Mouse (Mus musculus): ENCODE results near the gene Uhrf1bp1. TPM values are rescaled to one million over a fixed set of nuclear protein-coding genes. Genes with fewer than 3 reads are reported as not detected.
A peak's percentile ranks its signal among the peaks of the same experiment; 100 is the strongest.
"Not testable (repeated sequence)": the region's sequence is repeated elsewhere in the genome, so short reads cannot be mapped to it uniquely, and the experiment has no call there.

Gene Uhrf1bp1
- polyA plus RNA-seq, 1 experiment: 18.2 TPM

DNA sequence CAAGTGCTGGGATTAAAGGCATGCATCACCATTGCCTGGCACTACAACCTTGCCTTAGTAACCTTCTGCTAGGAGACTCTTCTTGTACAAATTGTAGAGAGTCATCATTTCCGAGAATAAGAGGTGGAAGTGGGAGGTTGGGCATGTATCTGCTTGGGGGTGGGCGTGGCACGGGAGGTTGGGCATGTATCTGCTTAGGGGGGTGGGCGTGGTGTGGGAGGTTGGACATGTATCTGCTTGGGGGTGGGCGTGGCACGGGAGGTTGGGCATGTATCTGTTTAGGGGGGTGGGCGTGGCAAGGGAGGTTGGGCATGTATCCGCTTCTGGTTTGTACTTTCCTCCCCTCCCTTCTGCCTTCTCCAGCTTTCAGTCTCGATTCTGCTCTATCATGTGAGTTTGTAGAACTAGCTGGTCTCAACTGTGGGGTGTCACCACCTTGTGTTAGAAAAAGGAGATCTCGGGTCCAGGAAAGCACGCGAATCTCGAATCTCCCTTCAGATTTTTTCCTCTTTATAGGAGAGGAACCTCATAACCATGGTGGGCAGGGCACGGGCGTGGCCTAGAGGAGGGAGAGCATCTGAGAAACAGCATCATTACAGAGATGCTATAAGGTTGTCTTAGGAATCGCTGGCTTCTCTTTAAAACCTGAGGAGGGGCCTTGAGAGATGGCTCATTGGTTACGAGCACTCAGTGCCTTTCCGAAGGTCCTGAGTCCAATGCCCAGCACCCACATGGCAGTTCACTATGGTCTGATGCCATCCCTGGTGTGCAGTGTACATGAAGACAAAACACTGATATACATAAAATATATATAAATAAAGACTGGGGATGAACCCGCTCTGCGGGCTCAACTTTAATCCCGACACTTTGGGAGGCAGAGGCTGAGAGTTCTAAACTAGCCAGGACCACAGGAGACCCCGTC is 30.0 kb upstream of the Uhrf1bp1 start:
- no peak for DNase-seq
- WGBS: 6% methylated on average over 22 of the region's 22 CpGs
- no peak overlapping the region for H3K27ac ChIP-seq (ENCODE audit: insufficient read depth, low read length)

DNA sequence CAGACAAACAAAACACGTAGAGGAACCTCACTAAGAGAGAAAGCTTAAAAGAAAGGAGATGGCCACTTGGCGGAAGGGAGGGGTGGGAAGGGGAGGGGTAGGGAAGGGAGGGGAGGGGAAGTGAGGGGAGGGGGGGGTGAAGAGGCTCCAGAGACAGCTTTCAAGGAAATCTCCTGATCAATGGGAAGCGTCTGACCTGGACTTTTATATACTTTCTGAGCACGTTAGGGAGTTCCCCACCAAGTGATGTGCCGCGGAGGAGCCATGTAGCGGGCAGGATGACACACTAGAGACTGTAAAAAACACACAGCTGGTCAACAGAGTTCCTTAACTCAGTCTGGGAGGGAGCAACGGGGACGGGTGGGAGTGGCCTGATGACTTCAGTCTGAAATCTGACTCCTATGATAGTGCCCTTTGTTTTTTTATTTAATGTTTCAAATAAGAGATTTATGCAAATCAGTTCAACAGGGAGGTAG is 29.3 kb upstream of the Uhrf1bp1 start:
- no peak for DNase-seq
- no peak overlapping the region for H3K27ac ChIP-seq (ENCODE audit: insufficient read depth, low read length)
- no peak for TF ChIP-seq CTCF (IDR thresholded peaks at IDR 0.05; ENCODE audit: borderline replicate concordance, insufficient read depth, low read depth, low read length)
- no peak for TF ChIP-seq POLR2A (IDR thresholded peaks at IDR 0.05; ENCODE audit: borderline replicate concordance, insufficient read depth, low read length)
- 9% methylated on average over 9 of the region's 9 CpGs for WGBS
- H3K27me3 ChIP-seq (ENCODE audit: control insufficient read depth, insufficient read depth, low read length): no peaks in the 10 kb centered on the region
- no peaks in the 10 kb centered on the region for H3K4me1 ChIP-seq (ENCODE audit: control insufficient read depth, insufficient read depth, low read length)
- H3K4me3 ChIP-seq (replicated peaks; ENCODE audit: insufficient read depth, low read depth, low read length): no peak overlapping the region

More for the DNA sequence above, 30.0 kb upstream of the Uhrf1bp1 start:
- Histone ChIP-seq H3K4me1 (ENCODE audit: control insufficient read depth, insufficient read depth, low read length) (peaks cover 2% of the 10 kb centered on the region; the same call in 1 of the 2 replicates), H3K27me3 (ENCODE audit: control insufficient read depth, insufficient read depth, low read length) (no peaks in the 10 kb centered on the region), H3K4me3 (replicated peaks; ENCODE audit: insufficient read depth, low read depth, low read length) (no peak overlapping the region)
- no peak for TF ChIP-seq CTCF (IDR thresholded peaks at IDR 0.05; ENCODE audit: borderline replicate concordance, insufficient read depth, low read depth, low read length)
- no peak for TF ChIP-seq POLR2A (IDR thresholded peaks at IDR 0.05; ENCODE audit: borderline replicate concordance, insufficient read depth, low read length)

DNA sequence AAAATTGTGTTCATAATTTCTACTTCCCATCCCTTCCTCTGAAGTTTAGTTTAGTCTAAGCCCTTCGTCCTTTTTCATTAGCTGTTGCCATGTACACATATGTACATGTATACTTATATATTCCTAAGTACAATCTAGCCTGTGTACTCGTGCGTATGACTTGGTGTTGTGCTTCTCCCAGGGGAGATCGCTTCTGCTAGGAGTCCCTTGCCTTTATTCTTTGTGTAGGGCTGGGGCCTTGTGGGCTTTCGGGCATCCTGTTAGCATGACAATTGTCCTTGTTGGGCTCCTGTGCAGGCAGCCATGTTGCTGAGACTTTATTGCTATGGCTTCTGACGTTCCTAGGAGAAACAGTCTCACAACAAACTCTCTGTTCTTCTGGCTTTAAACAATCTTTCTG is 28.7 kb upstream of the Uhrf1bp1 start:
- WGBS: 25% methylated on average over 6 of the region's 6 CpGs
- no peak for DNase-seq
- H3K4me3 ChIP-seq (replicated peaks; ENCODE audit: insufficient read depth, low read depth, low read length): no peak overlapping the region
- TF ChIP-seq CTCF (IDR thresholded peaks at IDR 0.05; ENCODE audit: borderline replicate concordance, insufficient read depth, low read depth, low read length): no peak
- no peak for TF ChIP-seq POLR2A (IDR thresholded peaks at IDR 0.05; ENCODE audit: borderline replicate concordance, insufficient read depth, low read length)
- no peaks in the 10 kb centered on the region for H3K27me3 ChIP-seq (ENCODE audit: control insufficient read depth, insufficient read depth, low read length)
- no peak overlapping the region for H3K27ac ChIP-seq (ENCODE audit: insufficient read depth, low read length)
- H3K4me1 ChIP-seq (ENCODE audit: control insufficient read depth, insufficient read depth, low read length): no peaks in the 10 kb centered on the region

DNA sequence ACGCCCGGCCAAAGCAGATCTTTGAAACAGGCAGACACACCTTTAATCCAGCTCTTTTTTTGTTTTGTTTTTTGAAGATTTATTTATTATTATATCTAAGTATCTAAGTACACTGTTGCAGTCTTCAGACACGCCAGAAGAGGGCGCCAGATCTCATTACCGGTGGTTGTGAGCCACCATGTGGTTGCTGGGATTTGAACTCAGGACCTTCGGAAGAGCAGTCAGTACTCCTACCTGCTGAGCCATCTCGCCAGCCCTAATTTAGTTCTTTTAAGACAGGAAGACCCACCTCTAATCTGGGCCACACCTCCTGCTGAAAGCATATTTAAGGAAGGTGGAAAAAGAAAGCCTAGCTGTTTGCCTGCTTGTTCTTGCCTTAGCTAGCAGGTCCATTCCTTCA is 25.8 kb upstream of the Uhrf1bp1 start:
- TF ChIP-seq POLR2A (IDR thresholded peaks at IDR 0.05; ENCODE audit: borderline replicate concordance, insufficient read depth, low read length): no peak
- TF ChIP-seq CTCF (IDR thresholded peaks at IDR 0.05; ENCODE audit: borderline replicate concordance, insufficient read depth, low read depth, low read length): no peak; the same call in 1 of the 2 replicates
- Histone ChIP-seq H3K27me3 (ENCODE audit: control insufficient read depth, insufficient read depth, low read length) (no peaks in the 10 kb centered on the region), H3K4me3 (replicated peaks; ENCODE audit: insufficient read depth, low read depth, low read length) (no peak overlapping the region), H3K4me1 (ENCODE audit: control insufficient read depth, insufficient read depth, low read length) (no peaks in the 10 kb centered on the region), H3K27ac (ENCODE audit: insufficient read depth, low read length) (no peak overlapping the region)
- WGBS: 54% methylated on average over 7 of the region's 7 CpGs
- no peak for DNase-seq

DNA sequence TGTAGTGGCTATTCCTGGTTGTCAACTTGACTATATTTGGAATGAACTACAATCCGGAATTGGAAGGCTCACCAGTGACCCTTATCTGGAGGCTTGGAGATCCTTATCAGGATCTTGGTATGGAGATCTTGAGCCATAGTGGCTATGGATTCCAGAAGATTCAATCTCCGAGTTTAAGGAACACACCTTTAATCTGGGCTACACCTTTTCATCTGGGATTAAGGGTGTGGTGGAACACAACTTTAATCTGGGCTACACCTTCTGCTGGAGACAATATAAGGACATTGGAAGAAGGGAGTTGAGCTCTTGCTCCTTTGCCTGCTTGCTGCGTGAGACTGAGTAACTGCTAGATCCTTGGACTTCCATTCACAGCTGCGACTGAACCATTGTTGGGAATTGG is 18.4 kb upstream of the Uhrf1bp1 start, which contains the start of gene Snrpc:
Gene Snrpc, plus strand, starts transcription at position 301 of the 400 bp plus-strand sequence.
- not testable (repeated sequence) for H3K4me1 ChIP-seq (ENCODE audit: control insufficient read depth, insufficient read depth, low read length); H3K27me3 ChIP-seq (ENCODE audit: control insufficient read depth, insufficient read depth, low read length); DNase-seq; H3K27ac ChIP-seq (ENCODE audit: insufficient read depth, low read length); H3K4me3 ChIP-seq (replicated peaks; ENCODE audit: insufficient read depth, low read depth, low read length)
- WGBS: 80% methylated on average over 4 of the region's 4 CpGs

DNA sequence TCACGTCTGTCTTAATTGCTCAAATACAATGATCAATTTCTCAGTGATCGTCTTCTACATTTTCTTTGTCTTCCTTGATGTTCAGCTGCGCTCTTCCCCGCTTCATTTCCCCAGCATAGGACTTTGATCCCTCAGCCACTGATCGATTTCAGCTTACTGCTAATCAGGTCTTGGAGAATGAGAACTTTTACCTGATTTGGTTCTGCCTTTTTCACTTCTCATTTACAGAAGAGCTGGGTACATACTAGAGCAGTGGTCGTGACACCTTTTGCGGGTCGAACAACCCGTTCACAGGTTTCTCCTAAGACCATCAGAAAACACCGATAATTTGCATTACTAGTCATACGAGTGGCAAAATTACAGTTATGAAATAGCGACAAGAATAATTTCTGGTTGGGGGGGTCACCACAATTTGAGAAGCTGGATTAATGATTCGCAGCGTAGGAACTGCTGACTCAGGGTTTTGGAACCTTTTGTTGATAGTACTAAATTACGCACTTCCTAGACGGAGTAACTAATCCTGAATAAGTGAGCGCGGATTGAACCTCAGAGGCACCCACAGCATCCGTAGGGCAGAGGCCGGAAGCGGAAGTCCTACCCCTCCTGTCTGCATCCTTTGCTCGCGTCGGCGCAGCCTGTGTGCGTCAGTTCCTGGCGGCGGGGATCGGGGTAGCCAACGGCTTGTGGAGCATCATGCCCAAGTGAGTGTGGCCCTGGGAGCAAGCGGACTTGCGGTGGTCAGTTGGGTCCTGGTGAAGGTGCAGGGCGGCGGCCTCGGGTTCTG is 16.6 kb upstream of the Uhrf1bp1 start:
- WGBS: 2% methylated on average over 35 of the region's 35 CpGs
- TF ChIP-seq POLR2A (IDR thresholded peaks at IDR 0.05; ENCODE audit: borderline replicate concordance, insufficient read depth, low read length) (peak; percentile 93), CTCF (IDR thresholded peaks at IDR 0.05; ENCODE audit: borderline replicate concordance, insufficient read depth, low read depth, low read length) (no peak)
- DNase-seq: peak; percentile 98
- Histone ChIP-seq H3K4me3 (replicated peaks; ENCODE audit: insufficient read depth, low read depth, low read length) (peak overlapping the region; percentile 94), H3K27ac (ENCODE audit: insufficient read depth, low read length) (peak overlapping the region; percentile 60), H3K27me3 (ENCODE audit: control insufficient read depth, insufficient read depth, low read length) (no peaks in the 10 kb centered on the region), H3K4me1 (ENCODE audit: control insufficient read depth, insufficient read depth, low read length) (peaks cover 5% of the 10 kb centered on the region; the same call in 1 of the 2 replicates)

DNA sequence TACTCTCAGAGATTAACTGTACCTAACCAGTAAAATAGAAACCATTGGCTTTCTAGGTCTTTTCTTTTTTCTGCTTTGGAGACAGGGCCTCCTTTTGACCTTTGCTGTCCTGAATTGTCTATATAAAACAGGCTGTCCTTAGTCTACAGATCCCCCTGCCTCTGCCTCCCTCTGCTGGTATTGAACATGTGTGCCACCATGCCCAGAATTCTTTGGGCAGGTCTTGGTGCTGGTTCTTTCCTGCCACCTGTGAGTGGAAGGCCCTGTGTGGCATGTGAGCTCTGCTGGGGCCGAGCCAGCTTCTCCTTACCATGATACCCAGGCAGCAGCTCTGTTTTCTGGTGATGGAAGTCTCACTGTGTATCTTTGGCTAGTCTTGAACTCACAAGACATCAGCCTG is 7.9 kb upstream of the Uhrf1bp1 start:
- H3K4me3 ChIP-seq (replicated peaks; ENCODE audit: insufficient read depth, low read depth, low read length): no peak overlapping the region
- DNase-seq: no peak
- no peaks in the 10 kb centered on the region for H3K4me1 ChIP-seq (ENCODE audit: control insufficient read depth, insufficient read depth, low read length)
- no peak overlapping the region for H3K27ac ChIP-seq (ENCODE audit: insufficient read depth, low read length)
- WGBS: 93% methylated on average over 1 of the region's 1 CpGs
- no peaks in the 10 kb centered on the region for H3K27me3 ChIP-seq (ENCODE audit: control insufficient read depth, insufficient read depth, low read length)
- TF ChIP-seq POLR2A (IDR thresholded peaks at IDR 0.05; ENCODE audit: borderline replicate concordance, insufficient read depth, low read length) (no peak), CTCF (IDR thresholded peaks at IDR 0.05; ENCODE audit: borderline replicate concordance, insufficient read depth, low read depth, low read length) (no peak)
